Mouse (Mus musculus) gastrocnemius, adult 8-10 months (tissue): ENCODE measurements at regions not wholly inside any gene's neighbourhood (a gene's known extent, or its start where the extent isn't known, plus 50 kb on each side); places are given as distances from the start of the nearest gene placed in this dataset.
A peak's percentile ranks its signal among the peaks of the same experiment; 100 is the strongest.
"Not testable (repeated sequence)": the region's sequence is repeated elsewhere in the genome, so short reads cannot be mapped to it uniquely, and the experiment has no call there.

Source experiments
- DNase-seq, 2 experiments: peaks; one replicate each; pipeline ENCODE4 v3.0.0; 2022; ENCODE audit warnings: low spot score in 2 of 2

- not testable (repeated sequence) for DNase-seq
Observed at GRCm38 (mm10) chr12:3188734-3189275, 121.0 kb downstream of the Rab10 start.

GRCm38 (mm10) chr12:3188137-3188536 lies 121.6 kb downstream of the Rab10 start:
- no peak for DNase-seq

GRCm38 (mm10) chr12:3173325-3173724 lies 136.4 kb downstream of the Rab10 start:
- DNase-seq: no peak

GRCm38 (mm10) chr12:3169705-3170287 lies 140.0 kb downstream of the Rab10 start:
- not testable (repeated sequence) for DNase-seq

GRCm38 (mm10) chr12:3161666-3162065 lies 148.1 kb downstream of the Rab10 start:
- DNase-seq: not testable (repeated sequence)

GRCm38 (mm10) chr12:3158771-3159170 lies 151.0 kb downstream of the Rab10 start:
- not testable (repeated sequence) for DNase-seq

- DNase-seq: not testable (repeated sequence)
Observed at GRCm38 (mm10) chr12:3153705-3154104, 156.1 kb downstream of the Rab10 start.

GRCm38 (mm10) chr12:3132553-3132952 lies 177.2 kb downstream of the Rab10 start:
- DNase-seq: not testable (repeated sequence)

- DNase-seq: not testable (repeated sequence)
Observed at GRCm38 (mm10) chr12:3131149-3131751, 178.5 kb downstream of the Rab10 start.

- DNase-seq: not testable (repeated sequence)
Observed at GRCm38 (mm10) chr12:3127336-3127735, 182.4 kb downstream of the Rab10 start.

GRCm38 (mm10) chr12:3124036-3124435 lies 185.7 kb downstream of the Rab10 start:
- DNase-seq: no peak

GRCm38 (mm10) chr12:3110589-3110988 lies 199.2 kb downstream of the Rab10 start:
- DNase-seq: not testable (repeated sequence)

GRCm38 (mm10) chr12:3109671-3110070 lies 200.1 kb downstream of the Rab10 start:
- peak; percentile 78 to 86 for DNase-seq

- DNase-seq: not testable (repeated sequence)
Observed at GRCm38 (mm10) chr12:3101963-3102362, 207.8 kb downstream of the Rab10 start.

- DNase-seq: peak; percentile 3 to 5
Observed at GRCm38 (mm10) chr12:3098175-3098574, 211.6 kb downstream of the Rab10 start.

- DNase-seq: no peak
Observed at GRCm38 (mm10) chr12:3094509-3094908, 215.3 kb downstream of the Rab10 start.

GRCm38 (mm10) chr12:3092974-3093373 lies 216.8 kb downstream of the Rab10 start:
- not testable (repeated sequence) for DNase-seq

- DNase-seq: not testable (repeated sequence)
Observed at GRCm38 (mm10) chr12:3049546-3049945, 260.2 kb downstream of the Rab10 start.

- not testable (repeated sequence) for DNase-seq
Observed at GRCm38 (mm10) chr12:3018446-3018845, 291.3 kb downstream of the Rab10 start.

GRCm38 (mm10) chr12:3016777-3017176 lies 293.0 kb downstream of the Rab10 start:
- DNase-seq: not testable (repeated sequence)
